Mouse (Mus musculus): ENCODE data around the gene Mtus2.

GRCm38 (mm10) chr5:147990289-147990688, 33.2 kb downstream of the Mtus2 start:
- no peak for TF ChIP-seq POLR2A (IDR thresholded peaks at IDR 0.05; ENCODE audit: borderline replicate concordance, insufficient read depth, low read length)
- TF ChIP-seq CTCF (IDR thresholded peaks at IDR 0.05; ENCODE audit: borderline replicate concordance, insufficient read depth, low read depth, low read length): peak; percentile 30; the same call in 1 of the 2 replicates
